Mouse (Mus musculus) hematopoietic stem cell, adult 5-6 weeks (primary cell): ENCODE results near the gene Ap1s3. TPM values are rescaled to one million over a fixed set of nuclear protein-coding genes. Genes with fewer than 3 reads are reported as not detected.

Source experiments
- ATAC-seq, 2 experiments: fragments of 125-278 bp in 1 of 2; replicated peaks in 1 of 2; 2 replicates each; pipeline ENCODE4 v1.8.0; 2016 to 2017; ENCODE audit warnings: inconsistent platforms in 2 of 2, mild to moderate bottlenecking in 2 of 2, moderate number of reproducible peaks in 2 of 2, low read depth in 1 of 2, moderate TSS enrichment in 1 of 2; ENCODE audit not compliant: low FRiP score in 2 of 2, poor library complexity in 2 of 2, severe bottlenecking in 2 of 2, insufficient read depth in 1 of 2, low TSS enrichment in 1 of 2
- total RNA-seq: library from RNA; stranded (forward); fragments of 172-1452, 232-1000 nt; gene quantifications from 2 replicates; pipeline ENCODE4 v1.2.3, GENCODE M21; 2017

Ap1s3 gene
- 9.7 and 30.6 TPM in 2 replicates for total RNA-seq

DNA sequence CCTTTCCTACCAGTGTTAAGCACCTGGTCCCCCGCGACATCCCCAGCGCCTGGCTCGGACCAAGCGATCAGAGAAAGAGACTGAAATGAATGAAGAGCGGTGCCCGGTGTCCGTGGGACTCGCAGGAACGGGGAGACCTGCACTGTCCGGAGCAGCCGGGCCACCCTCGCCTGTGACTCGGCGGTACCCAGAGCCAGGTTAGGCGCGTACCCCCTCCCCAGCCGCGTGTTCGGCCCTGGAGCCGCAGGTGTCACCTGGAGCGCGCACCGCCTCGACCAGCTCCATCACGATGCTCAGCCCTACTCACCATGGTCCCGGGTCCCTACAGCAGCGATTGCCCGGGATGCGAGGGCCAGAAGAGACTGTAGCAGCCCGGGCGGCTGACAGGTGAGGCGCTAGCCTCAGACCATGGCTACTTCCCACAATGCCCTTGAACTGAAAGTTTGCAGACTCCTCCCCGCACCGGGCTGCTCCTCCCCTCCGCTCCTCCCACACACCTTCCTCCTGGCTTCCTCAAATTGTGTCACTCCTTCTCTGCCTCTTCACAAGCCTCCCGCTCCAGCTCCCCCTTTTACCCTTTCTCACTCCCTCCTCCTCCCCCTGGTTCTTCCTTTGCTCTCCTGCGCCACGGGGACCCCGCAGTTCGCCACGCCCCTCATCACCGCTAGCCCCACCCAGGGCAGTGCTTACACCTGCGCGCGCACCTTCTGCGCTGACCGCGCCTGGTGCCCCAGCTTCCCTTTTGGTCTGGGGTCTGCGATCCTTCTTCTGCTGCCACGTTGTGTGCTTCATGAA is at the start of gene Ap1s3:
Ap1s3 (minus strand) TSS at position 430 of the 795 bp plus-strand sequence.
- ATAC-seq = peak; percentile 90 to 94

DNA sequence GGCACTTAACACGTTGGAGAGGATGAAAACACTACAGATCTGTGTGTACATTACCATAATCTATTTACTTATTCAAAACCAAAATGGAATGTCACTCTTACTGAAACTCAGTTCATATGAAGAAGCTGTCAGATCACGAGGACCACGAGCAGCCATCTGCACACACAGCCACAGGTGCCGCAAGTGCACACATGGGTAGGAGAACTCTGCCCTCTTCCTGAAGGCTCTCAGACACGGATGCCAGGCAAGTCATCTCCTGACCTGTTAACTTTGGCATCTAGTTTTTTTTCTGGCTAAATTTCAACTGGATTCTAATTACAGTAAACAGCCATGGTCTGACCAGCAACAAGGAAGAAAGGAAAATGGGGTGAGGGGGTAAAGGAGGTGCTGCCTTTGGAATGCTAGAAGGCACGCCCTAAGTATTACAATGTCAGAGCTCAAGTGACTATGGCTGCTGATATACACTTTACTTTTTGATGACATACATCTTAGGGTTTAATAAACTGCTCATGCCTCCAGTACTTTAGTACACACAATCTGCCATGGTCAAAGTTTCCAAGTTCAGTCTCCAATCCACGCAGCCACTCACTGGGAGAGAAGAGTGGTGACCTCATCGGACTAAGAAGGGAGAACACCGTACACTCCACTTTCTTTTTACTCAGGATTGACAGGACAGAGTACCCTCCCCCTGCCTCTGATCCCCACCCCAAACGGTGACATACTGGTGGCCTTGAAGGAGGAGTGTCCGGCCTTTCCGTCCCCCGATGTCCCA is 42.6 kb upstream of the Ap1s3 start:
- no peak for ATAC-seq

GRCm38 (mm10) chr1:79713081-79713480 is 41.3 kb upstream of the Ap1s3 start:
- ATAC-seq = no peak

DNA sequence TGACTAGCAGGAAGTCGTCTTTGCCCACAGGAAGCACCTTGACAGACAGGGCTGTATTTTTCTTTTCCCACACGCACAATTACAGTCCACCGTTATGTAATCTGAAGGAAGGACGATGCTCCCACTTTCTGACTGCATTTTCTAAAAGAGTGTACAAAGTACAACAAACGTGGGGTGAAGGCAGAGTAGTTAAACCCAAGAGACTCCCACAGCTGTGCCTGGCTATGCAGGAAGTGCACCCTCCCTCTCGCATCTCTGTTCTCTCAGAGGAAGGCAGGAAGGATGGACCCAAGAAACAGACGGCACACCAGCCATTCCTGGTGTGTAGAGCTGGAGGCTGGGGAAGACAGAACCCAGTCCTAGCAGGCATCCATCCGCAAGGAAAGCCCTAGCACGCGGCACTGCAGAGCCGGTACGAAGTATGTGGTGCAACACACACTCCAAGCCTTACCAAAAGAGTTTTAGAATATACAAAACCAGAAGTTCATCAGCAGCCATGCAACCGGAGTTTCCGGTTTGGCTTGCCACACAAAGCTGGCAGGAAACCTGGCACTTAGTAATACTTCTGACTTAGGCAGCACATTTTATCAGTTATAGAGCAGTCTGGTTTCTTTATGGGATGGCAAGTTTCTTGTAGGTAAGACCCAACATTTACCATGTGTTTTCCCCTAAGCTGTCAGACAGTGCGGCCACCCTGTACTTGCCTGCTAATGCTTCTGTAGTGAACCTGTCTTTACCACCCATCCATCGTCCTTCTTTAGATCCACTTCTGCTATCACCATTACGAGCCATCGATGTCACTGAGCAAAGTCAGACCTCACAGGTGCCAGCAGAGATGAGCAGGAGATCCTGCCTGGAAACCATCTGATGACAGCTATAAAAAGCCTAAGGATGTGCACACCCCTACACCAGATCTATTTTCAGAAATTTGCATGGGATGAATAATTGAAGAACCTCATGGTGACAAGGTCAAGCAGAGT is 39.7 kb upstream of the Ap1s3 start:
- ATAC-seq = peak; percentile 86 to 90

GRCm38 (mm10) chr1:79710678-79711077 is 38.9 kb upstream of the Ap1s3 start:
- peak; percentile 18 to 25; a peak in 3 of 4 replicates for ATAC-seq

- ATAC-seq = no peak
These were observed 38.4 kb upstream of the Ap1s3 start for GRCm38 (mm10) chr1:79710216-79710615.

GRCm38 (mm10) chr1:79707383-79707782 is 35.6 kb upstream of the Ap1s3 start:
- no peak for ATAC-seq

GRCm38 (mm10) chr1:79706707-79707106 is 34.9 kb upstream of the Ap1s3 start:
- no peak for ATAC-seq

GRCm38 (mm10) chr1:79704672-79705071 is 32.9 kb upstream of the Ap1s3 start:
- ATAC-seq = no peak

DNA sequence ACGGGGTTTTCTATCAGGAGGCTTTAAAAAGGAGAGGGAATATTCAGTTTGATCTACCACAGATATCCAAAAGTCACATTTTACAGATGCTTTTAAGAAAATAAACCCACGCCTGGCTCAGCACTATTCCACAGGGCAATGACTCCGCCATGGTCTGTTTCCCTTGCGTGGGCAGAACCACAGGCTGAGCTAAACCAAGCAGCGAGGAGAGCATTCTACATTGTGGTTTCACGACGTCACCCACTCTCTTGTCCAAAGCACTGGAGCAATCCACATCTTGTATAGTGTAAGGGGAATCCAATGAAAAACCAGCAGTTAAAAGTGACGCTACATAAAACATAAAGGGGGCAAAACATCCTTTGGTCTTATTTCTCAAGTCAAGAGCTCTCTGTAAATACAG is 31.7 kb upstream of the Ap1s3 start:
- no peak for ATAC-seq

DNA sequence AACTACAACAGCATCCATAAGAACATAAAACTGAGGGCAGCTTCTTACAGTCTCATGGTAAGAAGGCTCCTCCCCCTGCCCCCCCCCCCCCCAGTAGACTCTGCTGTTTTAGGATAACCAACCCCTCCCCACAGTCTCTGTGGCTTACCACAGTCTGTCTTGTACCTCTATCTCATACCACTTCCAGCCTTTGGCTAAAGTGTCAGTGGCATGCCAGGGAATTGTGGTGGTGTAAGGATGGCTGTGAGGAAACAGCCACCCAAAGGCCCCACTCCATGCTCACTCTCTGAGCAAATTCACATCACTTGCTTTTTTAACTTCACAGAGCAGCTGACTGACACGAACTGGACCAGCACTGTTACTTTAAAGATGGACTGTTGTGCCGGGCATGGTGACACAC is 26.7 kb upstream of the Ap1s3 start:
- peak; percentile 50 to 58 for ATAC-seq

GRCm38 (mm10) chr1:79697382-79697781 is 25.6 kb upstream of the Ap1s3 start:
- ATAC-seq = peak; percentile 85 to 93

DNA sequence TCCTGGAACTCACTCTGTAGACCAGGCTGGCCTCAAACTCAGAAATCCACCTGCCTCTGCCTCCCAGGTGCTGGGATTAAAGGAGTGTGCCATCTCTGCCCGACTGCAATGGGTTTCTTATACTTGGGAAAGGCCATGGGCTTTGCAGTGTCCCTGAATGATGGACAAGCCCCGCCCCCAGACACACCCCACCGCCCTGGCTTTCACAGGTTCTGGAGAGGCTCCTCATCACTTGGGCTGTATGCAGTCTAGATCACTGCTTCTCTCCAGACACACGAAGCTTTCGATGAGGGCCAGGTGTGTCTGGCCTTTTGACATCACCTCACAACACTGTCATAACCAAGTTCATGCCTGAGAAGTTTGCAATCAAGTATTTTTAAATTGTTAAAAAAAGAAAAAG is 25.2 kb upstream of the Ap1s3 start:
- no peak for ATAC-seq

- ATAC-seq = no peak
These were observed 20.7 kb upstream of the Ap1s3 start for GRCm38 (mm10) chr1:79692482-79692881.

DNA sequence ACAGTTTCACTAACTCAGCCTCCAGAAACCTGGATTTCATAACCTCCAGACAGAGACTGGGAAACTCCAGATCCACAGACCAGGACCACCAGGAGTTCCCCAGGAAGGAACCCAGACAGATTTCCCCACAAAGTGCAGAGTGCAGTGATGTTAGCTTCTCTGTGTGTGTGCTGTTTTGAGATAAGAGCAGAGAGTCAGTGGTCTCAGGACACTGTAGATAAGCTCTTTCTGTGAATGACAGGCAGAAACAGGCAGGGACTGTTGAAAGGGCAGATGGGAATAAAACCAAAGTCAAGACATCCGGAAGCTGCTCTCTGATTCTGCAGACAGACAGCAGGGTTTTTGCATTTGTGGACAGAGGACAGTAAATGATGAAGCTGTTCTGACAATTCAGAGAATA is 15.5 kb upstream of the Ap1s3 start:
- no peak for ATAC-seq

- peak; percentile 36 to 37; a peak in 2 of 4 replicates for ATAC-seq
These were observed 12.3 kb upstream of the Ap1s3 start for GRCm38 (mm10) chr1:79684027-79684426.

DNA sequence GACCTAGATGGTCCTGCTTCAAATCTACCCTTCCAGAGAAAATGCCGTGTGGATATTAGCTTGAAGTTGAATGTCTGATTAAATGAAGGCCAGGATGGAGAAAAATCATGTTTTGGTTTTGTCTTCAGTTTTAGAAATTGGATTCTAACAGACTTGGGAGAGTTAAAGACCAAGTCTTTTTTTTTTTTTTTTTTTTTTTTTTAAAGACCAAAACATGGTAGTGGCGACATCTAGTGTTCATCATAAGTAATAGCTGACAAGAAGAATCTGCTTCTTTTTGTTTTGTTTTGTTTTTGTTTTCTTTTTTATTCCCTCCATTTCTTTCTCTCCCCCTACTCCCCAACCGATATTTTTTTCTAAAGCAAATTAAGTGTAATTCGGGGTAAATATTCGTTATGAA is 11.2 kb upstream of the Ap1s3 start:
- no peak; a peak in 1 of 4 replicates for ATAC-seq
